Mouse (Mus musculus) T-helper 1 cell (primary cell): ENCODE results near the gene Olfr519.

Source experiments
- in situ Hi-C: fragments of 300-600 bp; cut with MboI, MseI; formaldehyde crosslinking; loops from one replicate; pipeline ENCODE4 v1.15.1; 2025; ENCODE audit warnings: high pct_unique_total_duplicates

Gene Olfr519

GRCm38 (mm10) chr7:108894320-108894719 lies at the start of gene Olfr519:
Olfr519 (minus strand) TSS chr7:108894420.
- in situ Hi-C loops: no loop called here

- in situ Hi-C loops: no loop called here
Measured at GRCm38 (mm10) chr7:108944002-108944401, 49.8 kb upstream of the Olfr519 start.

GRCm38 (mm10) chr7:108941466-108941865 lies 47.2 kb upstream of the Olfr519 start:
- in situ Hi-C loops: no loop called here

- in situ Hi-C loops: no loop called here
Measured at GRCm38 (mm10) chr7:108936591-108936990, 42.4 kb upstream of the Olfr519 start.

GRCm38 (mm10) chr7:108935411-108935810 lies 41.2 kb upstream of the Olfr519 start:
- in situ Hi-C loops: no loop called here

GRCm38 (mm10) chr7:108934836-108935235 lies 40.6 kb upstream of the Olfr519 start:
- in situ Hi-C loops: no loop called here

- in situ Hi-C loops: no loop called here
Measured at GRCm38 (mm10) chr7:108933794-108934731, 39.8 kb upstream of the Olfr519 start, which contains the start of gene Eif3f. Eif3f (plus strand) TSS chr7:108934417.

GRCm38 (mm10) chr7:108929726-108930393 lies 35.6 kb upstream of the Olfr519 start, which contains the start of gene Nlrp10:
Nlrp10 (minus strand) TSS chr7:108930178.
- in situ Hi-C loops: no loop called here

GRCm38 (mm10) chr7:108928280-108929188 lies 34.3 kb upstream of the Olfr519 start:
- in situ Hi-C loops: no loop called here

- in situ Hi-C loops: no loop called here
Measured at GRCm38 (mm10) chr7:108927043-108927442, 32.8 kb upstream of the Olfr519 start.

GRCm38 (mm10) chr7:108903969-108904368 lies 9.7 kb upstream of the Olfr519 start:
- in situ Hi-C loops: no loop called here

- in situ Hi-C loops: no loop called here
Measured at GRCm38 (mm10) chr7:108884906-108885305, 9.3 kb downstream of the Olfr519 start, which contains the start of gene Olfr518. Olfr518 (minus strand) TSS chr7:108885006.

- in situ Hi-C loops: no loop called here
Measured at GRCm38 (mm10) chr7:108872279-108872678, 21.9 kb downstream of the Olfr519 start, which contains the start of gene Olfr517. Olfr517 (minus strand) TSS chr7:108872379.

GRCm38 (mm10) chr7:108850429-108850828 lies 43.8 kb downstream of the Olfr519 start, which contains the start of gene Olfr516:
Olfr516 (minus strand) TSS chr7:108850529.
- in situ Hi-C loops: no loop called here
